Mouse (Mus musculus) liver, adult 2 months (tissue): ENCODE results near the gene Hspb3.

Source experiments
- CTCF ChIP-seq: fragments of 200-500 bp; IDR thresholded peaks from 2 replicates; pipeline ENCODE4 v1.5.1; 2011; ENCODE audit warnings: low read depth, low read length, control low read depth
- POLR2A ChIP-seq: fragments of 200-500 bp; IDR thresholded peaks from 2 replicates; pipeline ENCODE4 v1.6.1; 2011; ENCODE audit warnings: low read length, control low read depth; ENCODE audit not compliant: insufficient read depth; ENCODE audit errors: extremely low read depth

- TF ChIP-seq CTCF (no peak), POLR2A (no peak)
Observed at GRCm38 (mm10) chr13:113616751-113617337, 46.6 kb downstream of the Hspb3 start.
